Mouse (Mus musculus) cerebellum, adult 11 months (tissue): Measurements from ENCODE around the gene Exph5.

Experiments
- DNase-seq: peaks from one replicate; pipeline ENCODE4 v3.0.0; 2022

Gene Exph5

DNA sequence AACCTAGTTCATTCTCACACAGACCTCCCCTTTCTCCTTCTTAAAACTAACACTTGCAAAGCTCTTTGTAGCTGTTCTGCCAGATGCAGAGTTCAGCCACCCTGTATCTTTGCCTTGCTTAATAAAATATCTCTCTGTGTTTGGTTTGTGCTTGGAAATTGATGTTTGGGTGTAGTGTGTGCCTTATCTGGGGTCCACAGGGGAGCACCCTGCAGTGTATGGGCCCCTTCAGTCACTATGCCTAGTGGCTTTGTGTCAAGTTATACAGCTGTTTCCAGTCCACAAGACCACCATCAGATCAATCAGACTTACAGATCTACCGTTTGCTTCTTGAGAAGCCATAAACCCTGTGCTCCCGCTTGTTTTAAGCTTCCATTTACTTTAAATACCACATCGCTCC lies 108.0 kb downstream of the Exph5 start:
- no peak for DNase-seq

GRCm38 (mm10) chr9:53422133-53422896 lies 120.8 kb downstream of the Exph5 start:
- DNase-seq = no peak

DNA sequence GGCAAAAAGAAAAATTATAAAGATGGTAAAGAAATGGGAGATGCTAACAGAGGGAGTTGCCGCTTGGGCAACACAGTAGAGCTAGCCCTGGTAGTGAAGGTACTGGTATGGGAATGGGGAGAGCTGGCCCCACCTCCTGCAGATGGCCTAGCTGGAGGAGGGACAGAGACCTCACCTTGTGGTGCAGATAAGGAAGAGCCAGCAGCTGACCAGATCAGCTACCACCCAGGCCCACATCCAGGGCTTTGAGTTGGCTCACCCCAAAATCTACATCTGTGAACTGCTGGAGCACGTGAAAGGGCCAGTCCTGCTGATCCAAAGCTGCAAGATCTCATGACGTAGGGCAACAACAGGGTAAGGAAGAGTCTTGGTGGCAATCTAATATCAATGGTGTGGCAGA lies 125.3 kb downstream of the Exph5 start:
- no peak for DNase-seq
